Comparison of ENCODE assay signal across 11 mouse cellular contexts in the genomic region with DNA sequence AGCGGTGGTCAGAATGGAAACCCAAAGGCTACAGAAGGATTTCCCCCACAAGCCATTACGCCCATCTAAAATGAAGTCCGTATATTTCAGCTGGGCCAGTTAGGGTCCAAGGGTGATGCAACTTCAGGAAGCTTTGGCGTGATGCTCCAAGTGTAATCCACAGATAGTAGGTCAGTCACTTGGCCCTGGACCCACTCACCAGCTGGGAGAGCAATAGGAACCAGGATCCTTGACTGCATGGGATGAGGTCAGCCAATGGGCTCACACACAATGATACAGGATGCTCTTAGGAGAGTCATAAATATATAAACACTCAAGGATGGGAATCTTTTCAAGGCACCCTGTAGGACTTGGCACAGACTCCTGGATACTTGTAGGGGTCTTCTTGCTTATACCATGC. TPM values are rescaled to one million over a fixed set of nuclear protein-coding genes. Genes with fewer than 3 reads are reported as not detected.
A peak's percentile ranks its signal among the peaks of the same experiment; 100 is the strongest.
DNase-seq lines count a peak whose midpoint lies in the region; ATAC-seq lines count a peak whose summit lies in the region.
"Had no signal": no experiment of that assay in that cellular context is flagged by ENCODE, and none has a peak within 500 bp of the region (broad histone marks: within the 10 kb centered on the region; RNA-seq: fewer than 3 reads in every experiment).

No protein-coding gene starts in this region.

- no peaks in the 10 kb centered on the region for H3K36me3 ChIP-seq in liver, embryonic 12.5 days
- H3K36me3 ChIP-seq: stomach, embryonic 15.5 days had no signal

- intact Hi-C loops in heart, postnatal 14 days (cut with DNase I) = loop anchor here (5.0 kb wide), 1 partner anchor 63 kb away; no protein-coding TSS in a partner anchor

- H3K27me3 ChIP-seq in liver, embryonic 12.5 days (replicated peaks) = peaks cover 62% of the 10 kb centered on the region
- H3K27me3 ChIP-seq: stomach, embryonic 15.5 days had no signal

- H3K9me3 ChIP-seq in liver, embryonic 12.5 days (replicated peaks) = no peaks in the 10 kb centered on the region
- H3K9me3 ChIP-seq: megakaryocyte, embryonic 14.5 days; stomach, embryonic 15.5 days had no signal

- H3K4me2 ChIP-seq in liver, embryonic 12.5 days = no peak overlapping the region
- H3K4me2 ChIP-seq: stomach, embryonic 15.5 days had no signal

- H3K4me3 ChIP-seq in liver, embryonic 12.5 days = no peak overlapping the region
- H3K4me3 ChIP-seq: erythroblast, embryonic 14.5 days; megakaryocyte, embryonic 14.5 days; stomach, embryonic 15.5 days had no signal

- DNase-seq in ovary, adult 18-20 months (ENCODE audit: low spot score) = peak; percentile 54
- DNase-seq in ovary, postnatal 36 days (ENCODE audit: low spot score) = no peak
- peak; percentile 92 for DNase-seq in cerebellum, postnatal 36 days
- DNase-seq in heart, postnatal 14 days = peak; percentile 76 to 77
- no peak for DNase-seq in right cerebral cortex, postnatal 25 days
- DNase-seq in layer of hippocampus, postnatal 10 days (ENCODE audit: low spot score in 2 of 2) = no peak

- H3K27ac ChIP-seq in liver, embryonic 12.5 days = no peak overlapping the region
- H3K27ac ChIP-seq: stomach, embryonic 15.5 days had no signal

- 74% methylated on average over 4 of the region's 4 CpGs for WGBS in liver, embryonic 12.5 days (ENCODE audit: insufficient replicate concordance)

- no peak for ATAC-seq in liver, embryonic 12.5 days
- ATAC-seq: activated CD4-positive, CD25-positive, alpha-beta regulatory T cell, adult 4 months had no signal

- H3K4me1 ChIP-seq in liver, embryonic 12.5 days = peaks cover 9% of the 10 kb centered on the region; the same call in 1 of the 2 replicates

- no peak overlapping the region for H3K9ac ChIP-seq in liver, embryonic 12.5 days
- H3K9ac ChIP-seq: stomach, embryonic 15.5 days had no signal

RNA-seq across cellular contexts. Expression of a gene that starts 3.0 kb away (rescaled TPM):
- 1 to 10 TPM; 7.5 to 9.1 TPM for total RNA-seq in heart, postnatal 14 days (2021)
- polyA plus RNA-seq in liver, embryonic 12.5 days (2016; fragmentation: Nextera tagmentation; extraction: Ambion mirVana) = 1.2 and 1.3 TPM in 2 replicates
- 10 to 100 TPM; 22.0 to 24.5 TPM for total RNA-seq in layer of hippocampus, postnatal 10 days (2021)
- polyA plus RNA-seq: activated CD4-positive, CD25-positive, alpha-beta regulatory T cell, adult 4 months; erythroblast, embryonic 14.5 days had no signal

Comparison
In these comparisons a context has a peak if more than half of its experiments do, and no peak if none do; other contexts are left out.
1. DNase-seq: peak in ovary, adult 18-20 months (single experiment), cerebellum, postnatal 36 days (2 of 2) and heart, postnatal 14 days (2 of 2); none in ovary, postnatal 36 days (single experiment), right cerebral cortex, postnatal 25 days (single experiment) and layer of hippocampus, postnatal 10 days (0 of 2).